Mouse (Mus musculus) heart, postnatal 10 days (tissue): ENCODE data around the gene Utf1. TPM values are rescaled to one million over a fixed set of nuclear protein-coding genes. Genes with fewer than 3 reads are reported as not detected.

ENCODE experiments used
- DNase-seq, 2 experiments: peaks; one replicate each; pipeline ENCODE4 v3.0.0; 2021
- intact Hi-C: fragments of 180-260 bp; cut with DNase I; formaldehyde crosslinking; loops from one replicate; pipeline ENCODE4 v1.15.1; 2025
- total RNA-seq, 2 experiments: library from RNA; stranded (reverse); gene quantifications; 2 replicates each; pipeline ENCODE4 v1.2.3; 2021

The Utf1 gene
- total RNA-seq, 2 experiments from 2014 or later, result not detected

DNA sequence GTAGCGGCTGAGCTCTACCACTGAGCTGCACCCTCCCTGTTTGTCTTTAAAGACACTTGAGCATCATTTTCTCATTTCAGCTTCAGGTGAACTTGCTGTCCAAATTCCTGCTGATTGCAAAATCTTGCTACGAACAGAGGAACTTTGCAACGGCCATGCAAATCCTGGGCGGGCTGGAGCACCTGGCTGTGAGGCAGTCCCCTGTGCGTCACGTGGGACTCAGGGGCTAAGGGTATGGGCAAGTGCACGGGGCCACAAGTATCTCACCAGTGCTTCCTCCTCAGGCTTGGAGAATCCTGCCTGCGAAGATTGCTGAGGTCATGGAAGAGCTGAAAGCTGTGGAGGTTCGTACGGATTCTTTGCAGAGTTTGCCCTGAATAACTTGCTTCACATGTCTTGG lies 6.9 kb upstream of the Utf1 start:
- intact Hi-C loops, result no loop called here
- DNase-seq, result no peak

DNA sequence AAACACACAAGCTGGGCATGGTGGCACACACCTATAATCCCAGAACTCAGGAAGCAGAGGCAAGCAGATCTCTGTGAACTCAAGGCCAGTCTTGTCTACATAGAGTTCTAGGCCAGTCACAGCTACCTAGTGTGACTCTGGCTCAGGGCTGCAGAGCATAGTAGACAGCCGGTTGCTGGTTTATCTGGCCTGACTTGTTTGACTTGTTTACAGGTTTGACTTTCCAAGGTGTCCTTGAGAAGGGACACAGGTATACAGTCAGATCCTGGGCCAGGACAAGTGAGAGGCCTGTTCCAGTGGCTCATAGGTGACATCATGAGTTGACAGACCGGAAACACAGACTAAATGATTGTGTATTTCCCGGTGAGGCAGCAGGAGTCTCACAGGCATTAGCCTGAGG lies 6.5 kb upstream of the Utf1 start:
- intact Hi-C loops, result no loop called here
- DNase-seq, result no peak

- intact Hi-C loops, result no loop called here
- no peak for DNase-seq
Measured at GRCm38 (mm10) chr7:139937810-139938209, 5.8 kb upstream of the Utf1 start.

GRCm38 (mm10) chr7:139940476-139941209 lies 2.9 kb upstream of the Utf1 start:
- no peak for DNase-seq
- intact Hi-C loops, result no loop called here

DNA sequence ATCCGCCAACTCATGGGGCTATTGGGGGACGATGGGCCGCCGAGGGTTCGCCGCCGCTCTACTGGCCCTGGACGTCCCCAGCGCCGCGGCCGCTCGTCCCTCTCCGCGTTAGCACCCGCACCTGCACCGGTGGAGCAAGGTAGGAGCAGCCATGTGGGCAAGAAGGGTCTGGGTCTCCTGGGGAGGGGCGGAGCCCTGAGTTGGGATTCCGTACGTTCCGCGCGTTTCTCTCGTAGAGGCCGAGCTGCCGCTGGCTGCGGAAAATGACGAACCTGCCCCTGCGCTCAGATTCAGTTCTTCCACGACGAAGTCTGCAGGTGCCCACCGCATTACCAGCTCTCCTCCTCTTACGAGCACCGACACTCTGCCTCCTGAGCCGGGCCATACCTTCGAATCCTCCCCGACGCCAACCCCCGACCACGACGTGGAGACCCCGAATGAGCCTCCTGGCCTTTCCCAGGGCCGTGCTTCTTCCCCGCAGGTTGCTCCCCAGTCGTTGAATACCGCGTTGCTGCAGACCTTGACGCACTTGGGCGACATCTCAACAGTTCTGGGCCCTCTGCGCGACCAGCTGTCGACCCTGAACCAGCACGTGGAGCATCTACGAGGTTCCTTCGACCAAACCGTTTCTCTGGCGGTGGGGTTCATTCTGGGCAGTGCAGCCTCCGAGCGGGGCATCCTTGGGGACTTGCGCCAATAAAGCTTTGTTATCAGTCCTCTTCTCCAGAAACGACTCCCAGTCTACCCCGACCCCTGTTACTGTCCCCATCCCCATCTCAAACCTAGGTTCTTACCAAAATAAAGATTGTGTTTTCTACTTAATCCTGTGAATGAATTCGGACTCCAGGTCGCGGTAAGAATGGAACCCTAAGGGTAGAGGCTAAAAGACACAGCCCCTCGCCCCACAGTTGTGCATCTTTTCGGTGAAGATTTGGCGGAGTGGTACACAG lies 977 bp downstream of the Utf1 start:
- intact Hi-C loops, result no loop called here

GRCm38 (mm10) chr7:139945516-139945915 lies 1.9 kb downstream of the Utf1 start:
- intact Hi-C loops, result no loop called here

More for the DNA sequence above, 977 bp downstream of the Utf1 start:
- no peak for DNase-seq

GRCm38 (mm10) chr7:139946032-139946431 lies 2.4 kb downstream of the Utf1 start:
- no peak for DNase-seq
- intact Hi-C loops, result no loop called here

More at GRCm38 (mm10) chr7:139945516-139945915, 1.9 kb downstream of the Utf1 start:
- DNase-seq, result no peak

- intact Hi-C loops, result no loop called here
- DNase-seq, result peak; percentile 65 to 78
Measured at GRCm38 (mm10) chr7:139949893-139950282, 6.3 kb downstream of the Utf1 start.

DNA sequence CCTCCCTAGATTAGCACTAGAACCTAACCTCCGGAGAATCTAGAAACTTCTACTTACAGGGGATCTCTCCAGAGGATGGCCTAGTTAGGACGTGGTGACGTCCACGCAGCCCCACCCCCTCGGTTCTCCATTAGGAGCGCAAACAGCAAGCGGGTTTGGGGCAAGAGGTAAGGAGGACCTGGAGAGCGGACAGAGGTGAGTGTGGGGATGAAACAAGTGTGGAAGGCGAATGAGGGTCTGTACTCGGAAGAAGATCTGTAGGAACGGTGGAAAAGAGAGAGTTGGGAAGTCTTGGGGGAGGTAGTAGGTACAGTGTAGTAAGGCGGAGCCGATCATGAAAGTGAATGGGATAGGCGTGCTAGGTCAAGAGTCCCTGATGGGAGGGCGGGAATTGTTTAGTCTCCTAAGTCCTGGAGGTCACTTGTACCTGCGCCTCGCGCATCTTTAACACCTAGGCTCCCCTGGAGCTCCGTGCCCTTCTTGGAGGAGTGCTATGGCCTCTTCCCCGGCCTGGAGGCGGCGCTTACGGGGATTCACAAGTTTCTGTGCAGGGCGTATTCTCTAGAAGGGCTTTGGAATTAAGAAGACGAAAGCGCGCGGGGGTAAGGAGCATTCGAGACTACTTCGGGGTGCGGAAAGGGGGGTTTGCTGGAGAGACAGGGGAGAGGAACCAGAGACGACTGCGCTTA lies 6.8 kb downstream of the Utf1 start:
- DNase-seq, result peak; percentile 57 to 70
- intact Hi-C loops, result no loop called here

DNA sequence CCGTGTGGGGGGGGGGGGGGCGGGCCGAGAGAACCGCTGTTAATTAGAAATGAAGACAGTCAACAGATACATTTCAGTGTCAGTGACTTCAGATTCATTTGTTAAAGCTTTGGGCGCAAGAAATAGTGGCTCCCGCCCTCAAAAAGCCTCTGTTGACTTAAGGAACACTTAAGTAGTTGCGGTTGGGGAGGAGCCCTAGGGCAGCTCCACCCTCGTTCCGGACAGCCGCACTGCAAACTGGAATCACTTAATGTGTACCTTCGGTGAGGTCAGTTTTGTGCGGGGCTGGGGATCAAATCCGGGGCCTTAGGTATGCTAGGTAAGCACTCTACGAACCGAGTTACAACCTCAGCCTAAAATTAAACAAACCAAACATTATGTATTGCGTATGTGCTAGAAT lies 7.5 kb downstream of the Utf1 start:
- peak in 1 of 2 experiments; percentile 15 for DNase-seq
- intact Hi-C loops, result no loop called here

- DNase-seq, result no peak
- intact Hi-C loops, result no loop called here
Measured at GRCm38 (mm10) chr7:139951991-139952633, 8.5 kb downstream of the Utf1 start.

DNA sequence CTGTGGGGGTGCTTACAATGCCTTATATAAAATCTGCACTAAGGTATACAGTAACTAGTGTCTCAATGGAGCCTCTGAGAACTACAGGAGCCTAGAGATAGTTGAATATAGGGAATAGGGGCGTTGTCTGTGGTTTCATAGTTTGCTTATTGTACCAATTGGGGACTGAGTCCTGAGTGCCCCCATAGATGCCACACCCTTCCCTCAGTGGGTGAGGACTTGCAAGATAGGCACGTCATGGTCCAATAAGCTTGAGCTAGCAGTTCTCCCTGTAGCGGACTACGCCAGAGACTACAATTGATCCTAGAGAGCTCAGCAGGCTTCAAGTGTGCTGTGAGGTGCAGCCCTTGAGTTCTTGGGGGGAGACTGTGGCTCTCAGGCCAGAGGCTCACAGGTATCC lies 11.9 kb downstream of the Utf1 start:
- intact Hi-C loops, result no loop called here
- DNase-seq, result no peak

GRCm38 (mm10) chr7:139956658-139957057 lies 13.1 kb downstream of the Utf1 start:
- intact Hi-C loops, result no loop called here

GRCm38 (mm10) chr7:139957437-139957836 lies 13.8 kb downstream of the Utf1 start:
- intact Hi-C loops, result no loop called here
- DNase-seq, result no peak

More at GRCm38 (mm10) chr7:139956658-139957057, 13.1 kb downstream of the Utf1 start:
- DNase-seq, result no peak

- intact Hi-C loops, result no loop called here
Measured at GRCm38 (mm10) chr7:139957958-139958357, 14.4 kb downstream of the Utf1 start.

DNA sequence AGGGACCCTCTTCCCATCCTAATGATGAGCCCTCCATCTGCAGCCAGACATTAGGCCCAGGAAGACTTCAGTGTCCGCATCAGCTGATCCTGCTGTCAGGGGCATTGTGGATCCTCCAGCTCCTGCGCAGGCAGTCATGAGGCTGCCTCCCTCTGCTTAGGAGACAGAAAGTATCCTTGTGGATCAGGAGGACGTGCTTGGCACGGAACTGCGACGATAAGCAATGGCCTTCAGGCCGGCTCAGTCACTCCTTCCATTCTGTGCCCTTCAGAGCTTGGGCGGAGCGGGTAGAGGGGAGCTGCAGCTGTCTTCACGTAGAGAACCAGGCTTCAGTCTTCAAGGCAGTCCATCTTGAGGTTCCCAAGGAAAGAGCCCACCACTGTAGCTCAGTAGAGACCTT lies 17.6 kb downstream of the Utf1 start:
- intact Hi-C loops, result no loop called here
- DNase-seq, result no peak

More at GRCm38 (mm10) chr7:139957958-139958357, 14.4 kb downstream of the Utf1 start:
- no peak for DNase-seq

- no peak for DNase-seq
- intact Hi-C loops, result no loop called here
Measured at GRCm38 (mm10) chr7:139963814-139964213, 20.2 kb downstream of the Utf1 start.

DNA sequence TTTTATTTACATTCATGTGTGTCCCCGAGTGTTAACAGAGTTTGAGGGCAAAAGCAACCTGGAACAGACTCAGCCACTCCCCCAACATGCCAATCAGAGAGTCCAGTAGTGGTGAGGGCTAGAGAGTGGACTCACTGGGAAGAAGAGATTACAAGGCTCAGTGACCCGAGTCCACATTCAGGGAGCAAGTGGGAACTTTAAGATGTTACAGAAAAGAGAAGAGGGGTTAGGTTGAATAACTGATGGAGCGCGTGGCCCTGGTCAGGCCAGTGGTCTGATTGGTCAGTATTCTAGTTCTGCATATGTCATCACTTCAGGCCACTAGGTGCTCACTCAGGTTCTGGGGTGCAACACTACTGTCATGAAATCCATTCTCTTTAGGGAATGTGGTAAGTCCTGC lies 23.6 kb downstream of the Utf1 start:
- intact Hi-C loops, result loop anchor here (5.0 kb wide), 1 partner anchor 175 kb away; no protein-coding TSS in a partner anchor
- DNase-seq, result no peak

DNA sequence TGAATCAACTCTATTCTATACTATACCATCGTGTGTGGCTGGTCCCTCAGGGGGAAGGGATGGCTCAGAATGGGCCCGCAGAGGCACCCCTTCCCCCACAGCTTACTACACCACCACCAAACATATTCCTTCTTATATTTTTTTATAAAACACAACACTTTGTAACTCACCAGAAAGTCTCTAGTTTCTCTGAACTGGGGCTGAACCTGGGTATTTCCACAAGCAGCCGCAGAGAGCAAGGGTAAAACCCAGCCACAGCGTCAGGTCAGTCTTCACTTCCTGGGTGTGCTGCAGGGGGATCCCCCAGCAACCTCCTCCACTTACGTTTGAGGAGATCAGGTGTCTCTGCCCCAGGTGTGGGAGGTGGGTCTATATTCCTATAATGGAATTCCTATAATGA lies 24.8 kb downstream of the Utf1 start:
- intact Hi-C loops, result loop anchor here (5.0 kb wide), 1 partner anchor 174 kb away; no protein-coding TSS in a partner anchor
- DNase-seq, result no peak
